Mouse (Mus musculus): ENCODE results near the gene Ubiad1.

Ubiad1 gene

GRCm38 (mm10) chr4:148453707-148454106 is 9.1 kb upstream of the Ubiad1 start:
- DNase-seq (ENCODE audit: low read depth), result no peak

- DNase-seq (ENCODE audit: low read depth), result peak; percentile 68
These were observed 4.3 kb upstream of the Ubiad1 start for GRCm38 (mm10) chr4:148448853-148449245.

- DNase-seq (ENCODE audit: low read depth), result peak; percentile 98
These were observed 3.7 kb upstream of the Ubiad1 start, which contains the start of gene Mtor for GRCm38 (mm10) chr4:148448179-148448852. Mtor (plus strand) TSS chr4:148448611.

- no peak for DNase-seq (ENCODE audit: low read depth)
These were observed 2.0 kb downstream of the Ubiad1 start for GRCm38 (mm10) chr4:148442598-148442997.

- DNase-seq (ENCODE audit: low read depth), result no peak
These were observed 2.6 kb downstream of the Ubiad1 start for GRCm38 (mm10) chr4:148441931-148442330.

- DNase-seq (ENCODE audit: low read depth), result no peak
These were observed 8.8 kb downstream of the Ubiad1 start for GRCm38 (mm10) chr4:148435657-148436330.

GRCm38 (mm10) chr4:148435106-148435505 is 9.5 kb downstream of the Ubiad1 start:
- DNase-seq (ENCODE audit: low read depth), result no peak

GRCm38 (mm10) chr4:148434554-148434953 is 10.0 kb downstream of the Ubiad1 start:
- no peak for DNase-seq (ENCODE audit: low read depth)

GRCm38 (mm10) chr4:148433813-148434212 is 10.8 kb downstream of the Ubiad1 start:
- DNase-seq (ENCODE audit: low read depth), result no peak

GRCm38 (mm10) chr4:148433336-148433735 is 11.2 kb downstream of the Ubiad1 start:
- no peak for DNase-seq (ENCODE audit: low read depth)

- DNase-seq (ENCODE audit: low read depth), result no peak
These were observed 12.1 kb downstream of the Ubiad1 start for GRCm38 (mm10) chr4:148432488-148432887.

GRCm38 (mm10) chr4:148430880-148431519 is 13.6 kb downstream of the Ubiad1 start:
- no peak for DNase-seq (ENCODE audit: low read depth)

- peak; percentile 75 for DNase-seq (ENCODE audit: low read depth)
These were observed 14.9 kb downstream of the Ubiad1 start for GRCm38 (mm10) chr4:148429686-148430085.

GRCm38 (mm10) chr4:148429121-148429520 is 15.4 kb downstream of the Ubiad1 start:
- DNase-seq (ENCODE audit: low read depth), result no peak

- no peak for DNase-seq (ENCODE audit: low read depth)
These were observed 16.0 kb downstream of the Ubiad1 start for GRCm38 (mm10) chr4:148428544-148428943.

- no peak for DNase-seq (ENCODE audit: low read depth)
These were observed 17.4 kb downstream of the Ubiad1 start for GRCm38 (mm10) chr4:148426950-148427850.

- DNase-seq (ENCODE audit: low read depth), result no peak
These were observed 27.0 kb downstream of the Ubiad1 start for GRCm38 (mm10) chr4:148417559-148417958.

GRCm38 (mm10) chr4:148417074-148417526 is 27.5 kb downstream of the Ubiad1 start:
- DNase-seq (ENCODE audit: low read depth), result no peak

- DNase-seq (ENCODE audit: low read depth), result no peak
These were observed 29.0 kb downstream of the Ubiad1 start for GRCm38 (mm10) chr4:148415575-148415974.

GRCm38 (mm10) chr4:148408256-148408975 is 36.2 kb downstream of the Ubiad1 start:
- no peak for DNase-seq (ENCODE audit: low read depth)

- DNase-seq (ENCODE audit: low read depth), result no peak
These were observed 39.2 kb downstream of the Ubiad1 start for GRCm38 (mm10) chr4:148405255-148405788.
